Mouse (Mus musculus) kidney, postnatal 25 days (tissue): ENCODE measurements around the gene Smc5.

ENCODE experiments used
- DNase-seq, 2 experiments: peaks; one replicate each; pipeline ENCODE4 v3.0.0; 2021; ENCODE audit warnings: mixed read lengths in 2 of 2

Smc5 gene

DNA sequence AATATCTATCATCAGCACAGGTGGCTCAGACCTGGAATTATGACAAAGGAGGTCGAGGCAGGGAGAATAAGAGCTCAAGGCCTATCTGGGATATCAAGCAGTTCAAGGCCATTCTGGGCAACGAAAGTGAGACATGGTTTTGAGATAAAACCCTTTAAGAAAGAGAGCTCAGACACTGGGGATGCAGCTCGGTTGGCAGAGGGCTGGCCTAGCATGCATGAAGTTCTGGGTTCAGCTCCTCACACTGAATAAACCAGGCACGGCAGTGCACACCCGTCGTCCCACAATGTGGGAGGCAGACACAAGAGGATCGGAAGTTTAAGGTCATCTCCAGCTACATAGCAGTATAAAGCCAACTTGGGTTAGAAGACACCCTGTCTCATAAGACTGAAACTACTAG is 84.7 kb downstream of the Smc5 start:
- no peak for DNase-seq

DNA sequence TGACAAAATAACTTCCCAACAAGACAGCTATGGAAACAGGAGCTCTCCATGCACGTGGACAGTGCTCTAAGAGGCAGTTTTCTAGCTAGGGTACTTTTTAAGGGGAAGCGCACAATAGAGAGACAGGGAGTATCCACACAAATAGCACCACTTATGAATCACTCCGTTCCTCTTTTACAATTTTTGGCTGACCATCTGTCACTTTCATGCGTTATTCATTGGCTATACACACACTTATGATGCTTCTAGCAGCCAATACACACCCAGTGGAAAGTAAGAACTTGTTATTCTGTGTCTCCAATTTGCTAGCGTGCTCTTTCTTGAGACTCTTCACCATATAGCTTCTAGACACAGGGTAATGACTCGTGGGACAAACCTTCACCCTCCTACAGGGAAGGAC is 86.0 kb downstream of the Smc5 start:
- no peak for DNase-seq

DNA sequence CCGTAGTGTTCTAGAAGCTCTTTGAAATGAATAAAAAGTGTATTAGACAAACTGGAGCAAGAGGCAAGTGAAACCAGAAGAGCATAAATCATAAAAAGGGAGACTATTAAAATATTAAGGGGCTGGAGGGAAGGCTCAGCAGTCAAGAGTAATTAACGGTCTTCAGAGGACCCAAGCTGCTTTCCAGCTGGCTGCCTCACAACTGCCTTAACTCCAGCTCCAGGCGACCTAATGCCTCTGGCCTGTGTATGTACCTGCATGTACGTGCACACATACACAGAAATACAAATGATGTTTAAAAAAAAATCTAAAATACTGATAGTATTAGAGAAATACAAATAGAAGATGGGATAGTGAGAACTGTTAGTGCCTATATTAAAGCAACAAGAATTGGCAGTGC is 89.6 kb downstream of the Smc5 start:
- no peak for DNase-seq

DNA sequence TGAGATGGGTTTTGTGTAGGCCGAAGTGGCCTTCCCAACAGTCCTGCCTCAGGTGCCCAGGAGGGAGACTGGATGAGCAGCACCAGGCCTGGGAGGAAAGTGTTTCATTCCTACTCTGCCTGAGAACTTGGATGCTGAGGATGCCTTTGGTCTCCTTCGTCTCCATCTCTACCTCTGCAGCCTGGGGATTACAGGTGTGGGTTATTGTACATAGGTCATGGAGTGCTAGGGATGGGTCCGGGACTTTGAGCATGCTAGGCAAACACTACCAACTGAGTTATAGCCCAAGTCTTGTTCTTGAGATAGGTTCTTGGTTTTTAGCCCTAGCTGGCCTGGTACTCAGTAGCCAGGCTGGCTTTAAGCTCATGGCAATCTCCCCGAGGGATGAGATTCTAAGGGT is 90.2 kb downstream of the Smc5 start:
- DNase-seq, result no peak

DNA sequence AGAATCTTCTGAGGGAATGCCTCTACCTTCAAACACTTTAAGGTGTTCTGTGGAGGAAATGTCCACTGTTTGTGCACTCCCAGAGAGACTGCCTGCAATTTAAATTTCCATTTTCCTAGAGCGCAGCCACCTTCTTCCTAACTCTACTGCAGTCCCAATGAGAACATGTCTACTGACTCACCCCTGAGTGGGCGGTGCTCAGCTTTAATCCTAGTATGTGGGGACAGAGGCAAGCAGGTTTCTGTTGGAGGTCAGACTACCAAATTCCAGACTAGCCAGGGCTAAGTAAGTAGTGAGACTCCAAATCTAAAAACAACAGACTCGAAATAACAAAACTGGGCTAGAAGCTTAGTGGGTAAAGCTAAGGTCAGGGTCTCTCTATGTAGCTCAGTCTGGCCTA is 95.2 kb downstream of the Smc5 start:
- DNase-seq, result no peak

DNA sequence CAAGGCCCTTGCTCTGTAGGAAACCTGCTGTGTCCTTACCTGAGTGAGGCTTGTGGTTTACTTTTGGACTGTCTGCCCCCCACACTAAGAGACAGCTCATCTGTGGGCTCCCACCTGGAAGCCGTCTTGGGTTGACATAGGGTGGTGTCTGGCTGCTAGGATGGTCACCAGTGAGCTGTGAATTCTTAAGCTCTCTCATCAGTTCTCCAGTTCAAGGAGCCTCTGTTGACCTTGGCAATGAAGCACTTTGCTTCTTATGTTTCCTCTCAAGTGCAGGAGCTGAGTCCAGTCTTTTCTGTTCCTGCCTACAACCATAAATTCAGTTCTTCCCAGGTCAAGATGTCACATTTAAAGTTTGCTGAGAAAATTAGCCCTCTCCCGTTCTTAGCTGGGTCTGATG is 98.2 kb downstream of the Smc5 start:
- DNase-seq, result no peak

DNA sequence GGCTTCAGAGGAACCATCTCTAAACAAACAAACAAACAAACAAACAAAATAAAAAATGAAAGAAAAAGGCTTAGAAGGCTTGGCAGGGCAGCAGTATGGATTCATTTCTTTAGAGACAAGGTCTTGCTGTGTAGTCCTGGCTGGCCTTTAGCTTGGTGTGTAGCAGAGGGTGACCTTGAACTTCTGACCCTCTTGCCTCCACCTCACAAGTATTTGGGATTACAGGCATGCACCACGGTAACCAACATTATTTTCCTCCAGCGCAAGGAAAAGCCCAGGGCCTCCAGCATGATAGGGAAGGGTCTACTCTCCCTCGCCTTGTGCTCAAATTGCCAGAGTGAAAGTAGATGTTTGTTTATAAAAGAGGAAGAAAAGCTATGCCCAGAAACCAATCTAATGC is 98.6 kb downstream of the Smc5 start:
- DNase-seq, result no peak

DNA sequence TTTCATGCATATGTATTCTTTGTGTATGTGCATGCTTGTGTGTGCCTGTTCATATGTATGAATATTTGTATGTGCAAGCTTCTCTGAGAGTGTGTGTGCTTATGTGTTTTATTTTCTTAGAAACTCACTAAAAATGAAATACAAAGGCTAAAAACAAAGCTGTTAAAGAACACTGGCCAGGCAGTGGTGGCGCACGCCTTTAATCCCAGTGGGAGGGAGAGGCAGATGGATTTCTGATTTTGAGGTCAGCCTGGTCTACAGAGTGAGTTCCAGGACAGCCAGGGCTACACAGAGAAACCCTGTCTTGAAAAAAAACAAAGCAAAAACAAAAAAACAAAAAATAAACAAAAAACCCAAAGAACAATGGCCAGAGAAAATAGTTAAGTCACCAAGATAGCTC is 102.6 kb downstream of the Smc5 start:
- DNase-seq, result no peak

DNA sequence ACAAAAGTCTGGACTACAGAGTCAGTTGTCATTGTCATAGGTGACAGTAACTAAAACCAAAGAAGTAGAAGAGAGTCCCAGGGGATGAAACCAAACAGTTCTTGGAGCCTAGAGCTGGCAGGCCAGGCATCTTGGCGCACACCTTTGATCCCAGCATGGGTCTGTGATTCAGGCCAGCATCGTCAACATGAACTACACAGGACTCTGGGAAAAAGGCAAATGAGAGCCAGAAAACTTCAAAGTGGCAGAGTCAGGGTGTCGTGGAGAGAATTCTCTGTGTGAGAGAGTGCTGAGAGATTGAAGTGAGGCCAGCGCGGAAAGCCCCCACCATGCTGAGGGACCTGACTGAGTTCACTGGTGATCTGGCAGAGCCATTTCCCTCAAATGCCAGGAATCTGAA is 103.2 kb downstream of the Smc5 start:
- no peak for DNase-seq

DNA sequence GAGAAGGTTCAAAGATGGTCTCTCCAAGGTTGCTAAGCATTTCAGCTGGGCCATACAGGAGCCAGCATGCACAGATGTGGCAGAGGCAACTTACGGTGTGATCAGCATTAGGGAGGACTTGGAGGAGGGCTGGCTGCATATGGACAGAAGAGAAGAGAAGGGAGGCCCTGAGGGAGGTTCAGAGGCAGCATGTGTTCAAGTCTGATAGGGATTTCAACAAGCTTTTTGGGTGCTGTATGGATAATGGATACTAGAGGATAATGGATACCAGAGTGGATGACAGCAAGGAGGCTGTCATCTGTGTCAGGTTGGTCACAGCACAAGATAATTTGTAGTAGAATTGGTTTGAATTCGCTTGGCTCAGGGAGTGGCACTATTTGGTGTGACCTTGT is 104.0 kb downstream of the Smc5 start:
- no peak for DNase-seq

DNA sequence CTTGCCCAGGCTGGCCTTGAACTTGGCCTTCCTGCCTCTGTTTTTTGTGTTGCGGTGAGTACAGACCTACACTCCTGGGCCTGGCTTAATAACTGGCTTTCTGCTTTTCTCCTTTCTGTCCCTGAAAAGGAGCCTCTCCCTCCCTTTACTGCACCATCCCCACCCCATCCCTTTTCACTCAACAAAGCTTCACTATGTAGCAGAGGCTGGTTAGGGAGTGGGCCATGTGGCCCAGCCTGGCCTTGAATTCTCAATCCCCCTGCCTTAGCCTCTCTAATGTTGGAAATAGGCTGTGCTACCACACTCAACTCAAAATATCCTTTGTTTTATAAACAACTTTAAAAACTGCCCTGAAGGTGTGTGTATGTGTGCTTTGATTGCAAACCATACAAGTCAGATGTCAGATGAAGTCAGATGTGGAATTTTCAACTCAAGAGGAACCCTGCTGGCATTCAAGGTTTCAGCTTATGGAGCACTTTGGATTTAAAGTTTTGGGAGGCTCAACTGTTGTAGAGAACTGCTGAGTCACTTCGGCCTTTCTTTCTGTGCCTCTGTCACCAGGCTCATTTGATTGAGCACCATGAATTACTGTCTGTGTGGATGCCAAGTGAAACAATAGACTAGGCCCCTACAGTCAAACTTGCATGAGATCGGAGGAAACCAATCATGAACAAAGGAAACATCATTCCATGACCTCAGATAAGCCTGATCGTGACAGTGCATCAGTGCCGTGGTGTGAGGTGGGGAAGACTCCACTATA is 104.6 kb downstream of the Smc5 start:
- no peak for DNase-seq

DNA sequence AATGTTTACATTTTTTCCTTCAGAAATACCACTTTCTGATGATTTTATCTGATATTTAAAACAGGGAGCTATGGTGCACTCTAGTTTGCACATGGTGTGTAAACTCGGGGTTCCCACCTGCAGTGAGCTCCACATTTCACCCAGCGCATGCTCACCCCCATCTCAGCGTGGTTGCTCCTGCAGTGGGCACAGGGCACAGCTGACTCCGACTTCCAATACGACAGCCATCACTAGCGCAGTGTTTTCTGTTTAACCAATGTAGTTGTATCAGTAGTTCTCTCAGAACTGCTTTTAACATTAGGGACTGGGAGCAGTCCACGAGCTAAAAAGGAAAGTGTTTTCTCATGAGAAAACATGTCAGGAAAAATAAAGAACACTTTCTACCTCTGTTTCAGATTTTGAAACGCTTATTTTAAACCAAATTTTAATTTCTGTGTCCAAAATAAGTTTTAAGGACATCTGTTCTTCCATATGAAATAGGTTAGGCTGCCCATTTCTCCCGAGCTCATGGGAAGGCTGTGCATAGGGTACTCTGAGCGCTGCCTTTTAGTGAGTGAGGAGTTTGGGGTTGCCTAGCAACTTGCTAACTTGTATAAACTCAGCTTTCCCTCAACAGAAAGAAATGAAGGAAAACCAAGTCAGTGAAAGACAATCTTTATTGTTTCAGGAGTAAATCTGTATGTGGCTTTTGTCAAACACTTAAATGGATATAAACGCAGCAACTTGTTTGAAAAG is 107.0 kb downstream of the Smc5 start:
- peak in 1 of 2 experiments; percentile 37 for DNase-seq

DNA sequence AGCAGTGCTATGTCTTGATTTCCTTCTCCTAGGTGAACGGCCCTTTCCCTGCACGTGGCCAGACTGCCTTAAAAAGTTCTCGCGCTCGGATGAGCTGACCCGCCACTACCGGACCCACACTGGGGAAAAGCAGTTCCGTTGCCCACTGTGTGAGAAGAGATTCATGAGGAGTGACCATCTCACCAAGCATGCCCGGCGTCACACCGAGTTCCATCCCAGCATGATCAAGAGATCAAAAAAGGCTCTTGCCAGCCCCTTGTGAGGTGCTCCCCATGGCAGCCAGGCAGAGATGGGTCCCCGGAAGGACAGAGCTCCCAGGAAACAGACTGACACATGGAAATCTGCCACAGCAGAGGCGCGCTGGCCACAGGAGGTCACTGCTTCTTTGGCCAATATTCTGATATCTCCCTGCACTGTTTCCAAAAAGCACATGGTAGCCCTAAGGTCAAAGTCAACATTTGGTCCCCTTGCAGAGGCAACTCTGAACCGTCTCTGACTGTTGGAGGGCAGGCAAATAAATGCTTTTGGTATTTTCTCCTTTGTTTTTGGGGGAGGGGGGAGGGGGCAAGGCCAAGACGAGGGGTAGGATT is 109.0 kb downstream of the Smc5 start:
- peak in 1 of 2 experiments; percentile 45 for DNase-seq

DNA sequence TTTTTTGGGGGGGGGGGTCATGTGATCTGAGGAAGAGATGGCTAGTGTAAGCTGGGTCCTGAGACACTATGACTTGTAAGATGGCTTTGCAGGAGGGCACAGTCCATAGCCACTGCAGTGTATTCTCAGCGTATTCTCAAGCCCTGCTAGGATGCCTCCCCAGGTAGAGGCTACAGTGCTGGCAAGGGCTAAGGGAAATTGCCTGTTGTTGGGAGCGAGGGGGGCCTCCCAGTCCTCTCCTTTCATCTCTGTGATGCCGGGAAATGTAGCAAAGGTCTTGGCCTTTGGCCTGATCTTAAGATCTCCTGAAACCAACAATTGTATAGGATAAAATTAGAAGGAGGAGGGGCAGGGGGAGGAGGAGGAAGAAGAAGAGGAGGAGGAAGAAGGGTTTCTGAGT is 110.3 kb downstream of the Smc5 start:
- peak in 1 of 2 experiments; percentile 38 for DNase-seq

DNA sequence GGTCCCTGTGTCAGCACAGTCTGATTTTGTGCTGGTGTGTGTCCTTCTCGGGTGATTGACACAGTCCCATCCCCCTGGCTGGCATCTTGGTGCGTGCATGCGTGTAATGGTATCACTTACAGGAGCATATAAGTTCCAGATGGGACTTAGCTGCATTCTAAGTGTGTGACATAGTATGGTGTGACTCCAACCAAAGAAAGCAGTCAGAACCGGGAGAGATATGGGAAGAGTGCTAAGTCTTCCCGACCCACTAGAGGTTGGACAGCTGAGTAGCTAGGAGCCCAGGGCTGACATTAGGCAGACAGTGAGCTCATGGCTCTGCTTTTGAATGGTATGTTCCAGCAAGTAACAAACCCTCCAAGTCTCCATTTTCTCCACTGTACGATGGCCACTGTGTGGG is 110.8 kb downstream of the Smc5 start:
- peak in 1 of 2 experiments; percentile 31 for DNase-seq

DNA sequence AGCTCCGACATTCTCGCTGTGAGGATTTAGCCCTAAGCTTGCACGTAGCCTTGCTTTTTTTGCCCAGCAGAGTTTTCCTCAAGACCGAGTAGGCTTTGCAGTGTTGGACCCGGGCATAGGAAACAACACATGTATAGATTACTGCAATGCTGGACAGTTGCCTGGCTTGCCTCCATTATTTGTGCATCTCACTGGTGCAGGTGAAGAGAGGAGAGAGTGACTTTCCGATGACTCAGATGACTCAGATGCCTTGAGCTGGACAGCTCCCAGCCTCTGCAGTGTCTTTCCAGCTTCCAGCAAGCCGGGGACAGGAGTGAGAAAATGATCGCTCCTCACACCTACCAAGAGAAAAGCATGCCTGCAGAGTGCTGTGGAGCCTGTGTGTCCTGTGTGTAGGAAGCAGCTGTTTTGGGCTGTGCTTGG is 111.3 kb downstream of the Smc5 start:
- DNase-seq, result peak in 1 of 2 experiments; percentile 52

DNA sequence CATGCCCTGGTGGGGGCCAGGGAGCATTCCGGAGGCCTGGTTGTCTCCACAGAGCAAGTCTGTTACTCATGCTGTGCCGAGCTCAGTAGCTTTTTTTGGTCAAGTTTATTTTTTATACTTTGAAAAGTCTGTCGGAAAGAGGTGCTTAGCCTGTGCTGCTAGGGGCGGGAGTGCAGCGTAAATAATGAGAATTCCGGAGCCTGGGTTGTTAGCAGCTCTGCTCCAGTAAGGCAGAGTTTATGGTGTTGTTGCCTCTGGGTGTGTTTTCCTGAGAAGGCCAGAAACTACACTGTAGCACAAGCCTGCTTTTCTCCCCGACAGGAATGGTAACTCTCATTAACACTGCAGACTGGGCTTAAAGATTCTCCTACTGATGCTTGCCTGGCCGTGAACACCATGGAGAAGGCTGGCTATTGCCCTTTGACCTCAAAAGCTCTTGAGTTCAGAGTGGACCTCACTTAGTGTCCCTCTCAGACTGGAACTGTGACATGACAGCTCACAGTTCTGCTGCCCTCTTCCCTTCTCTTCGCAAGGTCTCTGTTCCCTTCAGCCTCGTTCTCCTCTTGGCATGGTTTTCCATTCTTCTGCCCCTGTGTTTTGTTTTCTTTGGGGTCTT is 113.8 kb downstream of the Smc5 start:
- DNase-seq, result peak in 1 of 2 experiments; percentile 55
